Mouse (Mus musculus): ENCODE results near the gene Trim38.
A peak's percentile ranks its signal among the peaks of the same experiment; 100 is the strongest.

Gene Trim38

GRCm38 (mm10) chr13:23746201-23747080 is 23.3 kb upstream of the Trim38 start, which contains the start of gene Hist1h2bb:
Gene Hist1h2bb, plus strand, starts transcription at chr13:23746734.
- peak; percentile 61 to 88 for DNase-seq

GRCm38 (mm10) chr13:23747081-23747891 is 22.4 kb upstream of the Trim38 start:
- DNase-seq = no peak

GRCm38 (mm10) chr13:23747892-23748288 is 21.8 kb upstream of the Trim38 start:
- DNase-seq = no peak

GRCm38 (mm10) chr13:23749563-23750121 is 20.1 kb upstream of the Trim38 start:
- DNase-seq = no peak

DNA sequence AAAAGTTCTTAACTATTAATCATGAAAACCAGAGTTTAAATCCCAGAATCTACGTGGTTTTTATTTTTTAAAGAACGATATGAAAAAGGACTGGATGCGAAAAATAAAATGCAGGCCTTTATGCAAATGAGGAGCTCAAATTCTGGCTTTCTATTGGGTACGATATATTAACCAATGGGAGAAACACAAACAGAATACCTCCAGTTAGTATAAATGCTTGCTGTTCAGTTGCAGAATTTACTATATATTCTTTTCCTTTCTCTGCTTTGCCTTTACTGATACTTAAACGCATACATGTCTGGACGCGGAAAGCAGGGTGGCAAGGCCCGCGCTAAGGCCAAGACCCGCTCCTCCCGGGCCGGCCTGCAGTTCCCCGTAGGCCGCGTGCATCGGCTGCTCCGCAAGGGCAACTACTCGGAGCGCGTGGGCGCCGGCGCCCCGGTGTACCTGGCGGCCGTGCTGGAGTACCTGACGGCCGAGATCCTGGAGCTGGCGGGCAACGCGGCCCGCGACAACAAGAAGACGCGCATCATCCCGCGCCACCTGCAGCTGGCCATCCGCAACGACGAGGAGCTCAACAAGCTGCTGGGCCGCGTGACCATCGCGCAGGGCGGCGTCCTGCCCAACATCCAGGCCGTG is 18.8 kb upstream of the Trim38 start, which contains the start of gene Hist1h2ab:
Gene Hist1h2ab (plus strand): TSS at position 288 of the 639 bp plus-strand sequence.
- peak in 1 of 2 experiments; percentile 44 for DNase-seq

DNA sequence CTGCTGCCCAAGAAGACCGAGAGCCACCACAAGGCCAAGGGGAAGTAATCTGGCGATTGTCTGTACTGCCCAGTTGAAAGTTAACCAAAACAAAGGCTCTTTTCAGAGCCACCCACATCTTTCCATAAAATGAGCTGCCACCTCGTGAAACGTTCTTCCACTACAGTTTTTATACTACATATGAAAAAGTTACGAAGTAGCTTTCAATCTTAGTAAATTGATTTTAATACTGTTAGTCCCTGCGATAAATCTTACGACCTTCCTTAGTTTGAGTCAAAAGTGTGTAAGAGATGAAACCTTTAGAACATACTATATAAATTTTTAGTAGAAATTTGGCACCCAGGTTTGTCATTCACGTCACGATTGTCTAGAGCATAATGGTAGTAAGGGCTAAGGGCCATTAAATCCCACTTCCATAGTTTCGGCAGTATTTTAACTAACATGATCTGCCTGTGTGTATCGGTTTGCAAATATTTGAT is 18.2 kb upstream of the Trim38 start:
- no peak for DNase-seq

GRCm38 (mm10) chr13:23752067-23752741 is 17.5 kb upstream of the Trim38 start, which contains the start of gene Hist1h3b:
Gene Hist1h3b, plus strand, starts transcription at chr13:23752267.
- peak; percentile 88 to 94 for DNase-seq

DNA sequence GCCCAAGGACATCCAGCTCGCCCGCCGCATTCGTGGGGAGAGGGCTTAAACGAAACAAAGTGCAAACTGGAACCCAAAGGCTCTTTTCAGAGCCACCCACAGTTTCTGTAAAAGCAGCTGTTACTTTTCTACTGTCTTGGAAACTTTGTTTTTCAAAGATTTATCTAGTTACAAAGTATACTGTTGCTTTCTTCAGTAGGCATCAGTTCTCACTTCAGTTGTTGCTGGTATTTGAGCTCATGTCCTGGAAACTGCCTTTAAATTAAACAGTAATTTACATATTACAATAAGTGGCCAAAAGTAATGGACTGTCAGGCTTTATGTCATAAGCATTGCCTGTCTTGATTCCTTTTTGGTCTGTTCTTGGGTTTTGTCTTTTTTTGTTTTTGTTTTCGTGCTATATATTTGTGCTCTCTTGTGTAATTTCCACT is 17.0 kb upstream of the Trim38 start:
- DNase-seq = no peak

DNA sequence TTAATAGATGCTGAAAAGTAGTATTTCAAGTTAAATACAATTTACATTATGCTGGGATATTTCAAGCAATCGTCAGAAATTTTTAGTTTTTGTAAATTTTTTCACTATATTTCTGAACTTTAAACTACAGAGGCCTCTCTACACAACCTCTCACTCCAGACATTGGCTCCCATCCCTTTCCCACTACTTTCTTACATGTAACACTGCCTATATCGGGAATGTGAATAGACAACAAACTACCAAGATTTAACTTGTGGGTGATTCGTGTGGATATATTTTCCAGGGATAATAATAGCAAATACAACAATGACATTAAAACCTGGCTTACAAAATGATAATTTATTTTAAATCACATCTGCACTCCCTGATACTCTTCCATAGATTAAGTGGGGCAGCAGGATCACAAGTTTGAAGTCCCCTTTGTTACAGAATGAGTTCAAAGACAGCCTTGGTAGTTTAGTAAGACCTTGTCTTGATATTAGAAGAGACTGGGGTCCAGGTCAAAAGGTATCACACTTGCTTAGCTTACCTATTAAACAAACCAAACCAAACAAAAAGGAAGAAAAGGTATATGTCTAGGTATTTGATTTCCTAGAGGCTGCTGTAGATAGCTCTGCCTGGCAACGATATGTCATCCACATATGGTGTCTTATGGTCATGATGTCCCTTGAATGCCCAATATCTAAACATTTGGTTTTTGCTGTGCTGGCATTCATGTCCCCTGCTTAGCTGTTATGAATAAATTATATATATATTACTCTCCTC is 16.2 kb upstream of the Trim38 start:
- DNase-seq = no peak

GRCm38 (mm10) chr13:23755000-23755399 is 14.7 kb upstream of the Trim38 start:
- no peak for DNase-seq

DNA sequence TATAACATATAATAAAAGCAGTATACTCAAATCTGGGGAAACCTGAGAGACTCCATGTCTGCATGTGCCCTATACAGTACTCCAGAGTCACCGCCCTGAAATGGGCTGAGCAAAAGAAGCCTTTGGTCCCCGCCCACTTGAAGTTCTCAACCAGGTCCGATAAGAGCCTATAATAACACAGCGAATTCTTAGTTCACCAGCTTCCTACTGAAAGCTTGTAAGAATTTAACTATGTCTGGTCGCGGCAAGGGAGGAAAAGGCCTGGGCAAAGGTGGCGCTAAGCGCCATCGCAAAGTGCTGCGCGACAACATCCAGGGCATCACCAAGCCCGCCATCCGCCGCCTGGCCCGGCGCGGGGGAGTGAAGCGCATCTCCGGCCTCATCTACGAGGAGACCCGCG is 12.9 kb upstream of the Trim38 start, which contains the start of gene Hist1h4b:
Gene Hist1h4b (plus strand): TSS at position 224 of the 400 bp plus-strand sequence.
- peak; percentile 92 to 94 for DNase-seq

DNA sequence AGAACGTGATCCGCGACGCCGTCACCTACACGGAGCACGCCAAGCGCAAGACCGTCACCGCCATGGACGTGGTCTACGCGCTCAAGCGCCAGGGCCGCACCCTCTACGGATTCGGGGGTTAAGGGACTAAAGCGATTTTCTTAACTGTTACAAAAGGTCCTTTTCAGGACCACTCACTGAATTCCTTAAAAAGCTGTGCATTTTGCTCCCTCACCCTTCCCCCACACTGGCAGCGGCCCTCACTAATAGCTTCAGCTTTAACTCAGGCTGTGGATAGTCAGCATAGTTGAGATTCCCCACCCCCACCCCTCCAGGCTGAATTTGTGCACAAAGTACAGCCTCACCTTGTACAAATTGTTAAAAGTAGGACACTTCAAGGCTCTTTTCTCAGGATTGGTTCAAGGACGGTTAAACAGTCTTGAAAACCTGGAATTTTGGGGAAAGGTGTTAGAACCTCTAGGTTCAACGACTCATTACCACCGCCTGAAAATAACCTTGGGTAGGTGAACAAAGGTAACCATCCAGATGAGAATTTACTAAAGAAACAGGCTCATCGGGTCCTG is 12.4 kb upstream of the Trim38 start:
- peak in 1 of 2 experiments; percentile 30 for DNase-seq

GRCm38 (mm10) chr13:23757921-23758320 is 11.8 kb upstream of the Trim38 start:
- DNase-seq = no peak

- no peak for DNase-seq
Measured at GRCm38 (mm10) chr13:23759251-23759771, 10.4 kb upstream of the Trim38 start.

- DNase-seq = no peak
Measured at GRCm38 (mm10) chr13:23759916-23760239, 9.8 kb upstream of the Trim38 start.

GRCm38 (mm10) chr13:23760240-23760971 is 9.3 kb upstream of the Trim38 start:
- no peak for DNase-seq

DNA sequence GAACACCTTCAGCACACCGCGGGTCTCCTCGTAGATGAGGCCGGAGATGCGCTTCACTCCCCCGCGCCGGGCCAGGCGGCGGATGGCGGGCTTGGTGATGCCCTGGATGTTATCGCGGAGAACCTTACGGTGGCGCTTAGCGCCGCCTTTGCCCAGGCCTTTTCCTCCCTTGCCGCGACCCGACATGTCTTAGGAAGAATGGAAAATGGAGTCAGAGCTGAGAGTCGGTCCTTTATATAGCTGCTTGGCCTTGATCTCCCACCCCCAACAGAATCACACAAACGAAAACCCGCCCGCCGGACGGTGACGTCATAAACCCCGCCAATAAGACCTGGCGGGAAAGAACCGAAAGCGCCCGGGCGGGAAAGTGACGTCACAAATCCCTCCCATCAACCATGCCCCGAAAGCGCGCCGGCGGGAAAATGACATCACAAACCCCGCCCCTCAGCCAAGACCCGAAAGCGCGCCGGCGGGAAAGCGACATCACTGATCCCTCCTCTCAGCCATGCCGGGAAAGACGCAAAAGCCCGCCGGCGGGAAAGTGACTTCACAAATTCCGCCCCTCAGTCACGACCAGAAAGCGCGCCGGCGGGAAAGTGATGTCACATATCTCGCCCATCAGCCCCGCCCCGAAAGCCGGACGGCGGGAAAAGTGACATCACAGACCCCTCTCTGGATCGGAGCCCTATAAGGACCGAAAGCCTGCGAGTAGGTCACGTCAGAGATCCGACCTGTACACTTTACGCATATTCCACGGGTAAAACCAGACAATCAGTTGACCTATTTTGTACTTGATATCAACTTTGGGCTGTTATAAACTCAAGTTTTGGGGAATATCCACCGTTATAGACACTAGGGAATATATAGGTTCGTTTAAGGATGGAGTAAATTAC is 8.5 kb upstream of the Trim38 start, which contains the start of gene Hist1h4a:
Gene Hist1h4a (minus strand): TSS at position 259 of the 893 bp plus-strand sequence.
- peak; percentile 99 for DNase-seq
